Mouse (Mus musculus) olfactory bulb, adult 2 months (tissue): ENCODE data around the gene Arhgap10.

Source experiments
- CTCF ChIP-seq: fragments of 200-500 bp; IDR thresholded peaks from 2 replicates; pipeline ENCODE4 v1.5.1; 2012; ENCODE audit warnings: low read depth, mild to moderate bottlenecking, low read length, moderate library complexity; ENCODE audit not compliant: insufficient read depth
- POLR2A ChIP-seq: fragments of 200-500 bp; IDR thresholded peaks from 2 replicates; pipeline ENCODE4 v1.6.1; 2012; ENCODE audit warnings: mild to moderate bottlenecking, low read depth, low read length, moderate library complexity; ENCODE audit not compliant: insufficient read depth

DNA sequence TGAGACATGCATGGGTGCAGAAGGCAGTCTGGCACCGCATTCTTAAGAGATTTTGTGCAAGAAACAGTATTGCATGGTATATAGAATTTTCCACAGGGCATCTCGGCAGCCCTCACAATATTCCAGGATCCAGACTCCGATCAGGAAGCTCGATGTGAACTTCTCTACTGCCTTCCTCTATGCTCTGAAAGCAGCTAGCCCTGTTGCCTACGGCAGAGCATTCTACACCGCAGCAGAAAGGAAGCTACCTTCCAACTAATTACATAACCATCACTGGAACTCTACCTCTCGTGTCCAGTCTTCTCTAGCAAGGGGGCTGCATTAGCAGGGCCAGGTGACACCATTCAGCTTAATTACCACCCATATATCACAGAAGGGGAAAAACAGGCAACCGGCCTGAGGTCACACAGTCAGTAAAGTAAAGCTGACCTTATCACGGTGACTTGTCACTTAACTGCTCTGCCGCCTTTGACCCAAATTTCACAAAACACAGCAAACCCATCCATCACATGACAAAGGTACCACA, 10.2 kb downstream of the Arhgap10 start:
- TF ChIP-seq CTCF (no peak), POLR2A (no peak)
